Mouse (Mus musculus) lung, postnatal 0 days (tissue): ENCODE results near the gene Ulk1. TPM values are rescaled to one million over a fixed set of nuclear protein-coding genes. Genes with fewer than 3 reads are reported as not detected.

Experiments used
- ATAC-seq: fragments of 200-750 bp; cut with Nextera tagmentation; 2 replicates; pipeline ENCODE4 v1.8.0; 2017; ENCODE audit warnings: moderate library complexity
- DNase-seq: peaks from one replicate; pipeline ENCODE4 v3.0.0-alpha.2; 2016; ENCODE audit warnings: low spot score
- H3K27ac ChIP-seq: fragments of 300-500 bp; sonication (generic); 2 replicates; pipeline ENCODE4 v1.5.1; 2014; ENCODE audit warnings: antibody characterized with exemption, mild to moderate bottlenecking, low read length, mixed read lengths
- H3K27me3 ChIP-seq: fragments of 300-500 bp; sonication (generic); replicated peaks from 2 replicates; pipeline ENCODE4 v1.6.1; 2014; ENCODE audit warnings: low read length, mixed read lengths; ENCODE audit not compliant: insufficient read depth
- H3K36me3 ChIP-seq: fragments of 300-500 bp; sonication (generic); 2 replicates; pipeline ENCODE4 v1.6.1; 2014; ENCODE audit warnings: low read length, mixed read lengths; ENCODE audit not compliant: insufficient read depth
- H3K4me1 ChIP-seq: fragments of 300-500 bp; sonication (generic); 2 replicates; pipeline ENCODE4 v1.6.1; 2014; ENCODE audit warnings: antibody characterized with exemption, low read depth, low read length, mixed read lengths; ENCODE audit not compliant: insufficient read depth
- H3K4me2 ChIP-seq: fragments of 300-500 bp; sonication (generic); replicated peaks from 2 replicates; pipeline ENCODE4 v1.6.1; 2014; ENCODE audit warnings: low read depth, mild to moderate bottlenecking, low read length, moderate library complexity, mixed read lengths
- H3K4me3 ChIP-seq: fragments of 300-500 bp; sonication (generic); 2 replicates; pipeline ENCODE4 v1.5.1; 2014; ENCODE audit warnings: low read depth, low read length
- H3K9ac ChIP-seq: fragments of 300-500 bp; sonication (generic); replicated peaks from 2 replicates; pipeline ENCODE4 v1.6.1; 2014; ENCODE audit warnings: low read depth, mild to moderate bottlenecking
- H3K9me3 ChIP-seq: fragments of 300-500 bp; sonication (generic); 2 replicates; pipeline ENCODE4 v1.6.1; 2016; ENCODE audit warnings: low read length, mixed read lengths
- CTCF ChIP-seq: IDR thresholded peaks from 2 replicates; pipeline ENCODE4 v1.5.1; 2016; ENCODE audit warnings: antibody characterized with exemption, mild to moderate bottlenecking
- EP300 ChIP-seq: IDR thresholded peaks from 2 replicates; pipeline ENCODE4 v1.6.1; 2016; ENCODE audit warnings: antibody characterized with exemption, mild to moderate bottlenecking, control low read depth
- WGBS: fragments of 180-500 bp; shearing (Covaris S2); extraction: QIAGEN DNeasy Blood & Tissue Kit; methylation state at CpG from one replicate; pipeline ENCODE4 v1.1.7; 2014; 5-methylcytosine and 5-hydroxymethylcytosine counted together
- polyA plus RNA-seq: library from polyadenylated mRNA; unstranded; fragments of >200 nt; fragmentation: Nextera tagmentation; extraction: Ambion mirVana; gene quantifications from 2 replicates; pipeline ENCODE4 v1.2.1, GENCODE M21; 2015

Gene Ulk1
- polyA plus RNA-seq, 1 experiment from 2014 or later, result 11.8 TPM

DNA sequence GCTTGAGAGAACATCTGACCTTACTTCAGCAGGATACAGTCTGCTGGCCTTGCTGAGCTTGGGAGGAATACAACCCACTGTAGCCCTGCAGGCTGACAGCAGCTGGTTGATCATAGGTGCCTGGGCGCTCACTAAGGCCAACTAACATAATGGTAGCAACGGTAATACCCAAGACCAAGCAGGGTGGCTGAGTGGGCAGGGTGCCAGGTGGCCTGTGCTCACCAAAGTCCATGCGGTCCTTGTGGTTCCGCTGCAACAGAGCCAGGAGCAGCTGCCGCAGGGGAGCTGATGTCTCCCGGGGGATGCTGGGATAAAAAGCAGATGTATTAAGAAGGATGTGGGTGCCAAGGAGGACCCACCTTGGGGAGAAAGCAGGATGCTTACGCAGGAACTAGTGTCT, 15.5 kb downstream of the Ulk1 start:
- Histone ChIP-seq H3K4me1 (no peaks in the 10 kb centered on the region), H3K9ac (no peak overlapping the region), H3K27ac (no peak overlapping the region), H3K4me3 (no peak overlapping the region), H3K4me2 (no peak overlapping the region), H3K36me3 (peaks cover 54% of the 10 kb centered on the region), H3K27me3 (no peaks in the 10 kb centered on the region), H3K9me3 (no peaks in the 10 kb centered on the region)
- WGBS, result 91% methylated on average over 7 of the region's 7 CpGs
- TF ChIP-seq CTCF (no peak), EP300 (no peak)
- DNase-seq (no peak), ATAC-seq (no peak)

DNA sequence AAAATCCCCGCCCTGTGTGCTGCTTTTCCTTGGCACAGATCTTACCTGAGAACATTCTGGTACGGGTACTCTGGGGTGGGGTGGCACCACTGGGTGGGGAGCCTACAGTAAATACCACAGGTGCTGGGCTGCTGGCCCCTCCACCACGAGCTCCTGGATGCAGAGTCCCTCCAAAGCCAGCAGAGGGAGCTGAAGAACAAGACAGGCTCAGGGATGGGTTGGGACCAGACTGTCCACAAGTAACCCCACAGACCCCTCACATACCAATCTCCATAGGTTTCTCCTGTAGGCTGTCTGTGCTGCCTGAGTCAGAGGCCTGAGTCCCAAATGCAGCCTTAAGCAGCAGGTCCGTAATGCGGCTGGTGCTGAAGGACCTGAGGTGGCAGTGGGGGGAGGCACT, 21.2 kb downstream of the Ulk1 start:
- H3K4me1 ChIP-seq, result no peaks in the 10 kb centered on the region
- no peak overlapping the region for H3K9ac ChIP-seq
- H3K9me3 ChIP-seq, result no peaks in the 10 kb centered on the region
- peak; percentile 47 for DNase-seq
- peak; percentile 45 for ATAC-seq
- H3K27me3 ChIP-seq, result no peaks in the 10 kb centered on the region
- H3K27ac ChIP-seq, result no peak overlapping the region
- no peak overlapping the region for H3K4me3 ChIP-seq
- TF ChIP-seq CTCF (peak; percentile 79), EP300 (no peak)
- peaks cover 51% of the 10 kb centered on the region for H3K36me3 ChIP-seq
- H3K4me2 ChIP-seq, result no peak overlapping the region
- 51% methylated on average over 5 of the region's 5 CpGs for WGBS

DNA sequence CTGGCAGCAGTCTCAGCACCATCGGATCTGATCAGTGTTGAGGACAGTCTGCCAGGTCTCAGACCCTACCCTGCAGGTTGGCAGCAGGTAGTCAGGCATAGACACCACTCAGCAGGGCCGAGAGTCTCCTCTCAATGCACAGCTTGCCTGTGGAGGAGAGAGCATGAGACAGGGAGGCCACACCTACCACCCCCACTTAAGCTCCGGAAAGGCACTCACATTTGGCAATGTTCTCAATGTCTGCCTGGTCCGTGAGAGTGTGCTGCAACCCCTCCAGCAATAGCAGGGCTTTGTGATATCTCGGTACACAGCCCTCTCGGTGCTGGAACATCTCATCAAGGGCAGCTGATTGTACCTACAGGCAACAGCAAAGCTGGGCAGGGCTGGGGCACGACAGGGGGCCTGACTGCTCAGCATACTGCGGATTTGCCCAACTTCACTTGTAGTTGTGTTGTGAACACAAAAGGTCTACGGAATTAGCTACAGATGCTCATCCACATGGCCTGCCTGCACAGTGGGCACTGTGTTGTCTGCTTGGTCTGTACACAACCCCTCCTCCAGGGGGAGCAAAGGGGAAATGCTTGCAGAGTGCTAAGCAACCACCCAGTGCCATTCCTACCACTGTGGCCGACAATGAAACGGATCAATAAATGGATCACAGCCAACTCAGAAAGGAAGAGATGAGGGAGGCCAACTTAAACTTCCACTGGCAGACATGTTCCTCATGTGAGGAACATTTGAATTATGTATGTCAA, 23.6 kb downstream of the Ulk1 start:
- no peak for DNase-seq
- no peak overlapping the region for H3K27ac ChIP-seq

DNA sequence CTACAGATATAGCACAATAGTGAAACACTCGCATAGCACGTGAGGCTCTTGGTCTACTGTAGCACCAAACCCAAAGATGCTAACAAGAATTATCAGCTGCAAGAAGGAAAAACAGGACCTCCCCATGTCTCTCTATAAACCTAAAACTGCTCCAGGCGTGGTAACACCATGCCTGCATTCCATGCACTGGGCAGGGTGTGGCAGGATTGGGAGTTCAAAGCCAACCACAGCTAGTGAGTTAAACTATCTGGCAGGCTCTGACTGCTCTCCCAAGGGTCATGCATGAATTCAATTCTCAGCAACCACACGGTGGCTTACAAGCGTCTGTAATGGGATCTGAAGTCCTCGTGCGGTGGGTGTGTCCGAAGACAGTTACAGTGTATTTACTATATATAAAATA, 26.7 kb downstream of the Ulk1 start:
- peaks cover 12% of the 10 kb centered on the region for H3K36me3 ChIP-seq
- ATAC-seq, result no peak
- no peak overlapping the region for H3K4me2 ChIP-seq
- no peak for TF ChIP-seq EP300
- TF ChIP-seq CTCF, result no peak
- DNase-seq, result no peak
- no peak overlapping the region for H3K27ac ChIP-seq
- no peak overlapping the region for H3K9ac ChIP-seq
- 63% methylated on average over 8 of the region's 8 CpGs for WGBS
- no peaks in the 10 kb centered on the region for H3K9me3 ChIP-seq
- no peak overlapping the region for H3K4me3 ChIP-seq
- H3K4me1 ChIP-seq, result no peaks in the 10 kb centered on the region
- no peaks in the 10 kb centered on the region for H3K27me3 ChIP-seq

More for the DNA sequence above, 23.6 kb downstream of the Ulk1 start:
- TF ChIP-seq EP300, result no peak
- peak; percentile 43 for TF ChIP-seq CTCF
- 67% methylated on average over 11 of the region's 11 CpGs for WGBS
- Histone ChIP-seq H3K4me2 (no peak overlapping the region), H3K36me3 (peaks cover 27% of the 10 kb centered on the region), H3K4me3 (no peak overlapping the region), H3K4me1 (no peaks in the 10 kb centered on the region), H3K9ac (no peak overlapping the region), H3K9me3 (no peaks in the 10 kb centered on the region), H3K27me3 (no peaks in the 10 kb centered on the region)
- ATAC-seq, result peak; percentile 16; the same call in 1 of the 2 replicates

DNA sequence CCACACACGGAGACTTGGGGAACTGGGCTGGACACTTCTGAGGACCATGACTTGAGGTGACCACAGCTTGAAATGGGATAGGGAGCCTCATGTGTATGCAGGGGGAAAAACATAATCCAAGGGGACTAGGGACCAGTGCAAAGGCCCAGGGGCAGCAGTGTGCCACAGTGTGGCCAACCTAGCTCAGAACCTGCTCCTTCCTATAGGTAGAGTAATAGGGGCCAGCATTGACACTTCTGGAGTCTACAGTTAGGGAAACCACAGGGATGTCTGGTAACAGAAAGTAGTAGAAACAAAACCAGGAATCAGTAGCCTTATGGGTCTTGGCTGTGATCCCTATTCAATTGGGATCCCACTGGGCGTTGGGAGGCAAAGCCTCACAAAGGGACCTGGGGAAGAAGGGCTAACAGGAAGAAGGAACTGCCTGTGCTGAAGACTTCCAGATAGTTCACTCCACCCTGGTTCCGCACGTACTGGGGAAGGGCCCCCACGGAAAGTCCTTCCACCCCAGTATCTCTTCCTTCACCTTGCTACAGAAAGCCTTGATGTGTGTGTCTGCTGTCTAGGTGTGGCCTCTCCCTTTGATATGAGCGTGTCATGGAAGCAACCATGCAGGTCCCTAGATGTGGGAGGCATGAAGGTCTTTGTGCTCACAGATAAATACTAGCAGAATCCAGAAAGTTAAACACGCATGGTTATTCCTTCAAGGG, 28.2 kb downstream of the Ulk1 start:
- Histone ChIP-seq H3K4me2 (no peak overlapping the region), H3K4me1 (no peaks in the 10 kb centered on the region), H3K4me3 (no peak overlapping the region), H3K27me3 (no peaks in the 10 kb centered on the region), H3K9me3 (no peaks in the 10 kb centered on the region), H3K36me3 (peaks cover under 1% of the 10 kb centered on the region; the same call in 1 of the 2 replicates), H3K27ac (no peak overlapping the region), H3K9ac (no peak overlapping the region)
- no peak for TF ChIP-seq CTCF
- no peak for TF ChIP-seq EP300
- no peak for DNase-seq
- ATAC-seq, result no peak
- WGBS, result 70% methylated on average over 7 of the region's 7 CpGs

DNA sequence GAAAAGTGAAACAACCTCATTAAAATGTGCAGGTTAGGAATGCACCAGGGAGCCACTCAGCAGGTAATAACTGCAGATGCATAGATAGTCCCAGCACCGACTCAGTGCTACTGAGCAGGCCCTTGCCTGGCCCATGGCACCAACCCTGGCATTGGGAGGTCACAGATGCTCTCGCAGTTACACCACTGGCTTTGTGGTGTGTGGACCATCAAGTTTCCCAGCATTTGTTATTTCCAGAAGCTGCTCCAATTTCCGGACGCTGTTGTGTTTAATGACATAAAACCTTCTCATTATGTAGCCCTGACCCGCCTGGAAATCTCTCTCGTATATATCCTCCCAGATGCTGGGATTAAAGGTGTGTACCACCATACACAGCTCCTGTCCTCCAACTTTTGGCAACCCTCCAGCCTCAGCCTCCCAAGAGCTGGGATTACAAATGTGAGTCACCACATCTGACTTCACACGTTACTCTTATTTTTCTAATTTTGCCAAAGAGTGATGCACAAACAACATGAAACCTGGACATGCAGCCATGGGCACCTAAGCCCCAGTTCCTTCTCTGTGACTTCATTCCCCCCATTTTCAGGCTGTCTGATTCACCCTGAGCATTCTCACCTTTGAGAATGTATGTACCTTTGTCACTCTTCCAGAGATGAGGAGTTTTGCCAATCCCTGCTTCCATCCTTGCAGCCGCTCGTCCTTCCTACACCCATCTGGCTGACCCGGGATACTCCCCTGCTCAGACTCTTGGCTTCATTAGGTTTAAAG, 29.0 kb downstream of the Ulk1 start:
- Histone ChIP-seq H3K9ac (no peak overlapping the region; the same call in 1 of the 2 replicates), H3K27ac (no peak overlapping the region), H3K4me3 (peak overlapping the region; percentile 71), H3K4me2 (peak overlapping the region; percentile 97), H3K36me3 (no peaks in the 10 kb centered on the region; the same call in 1 of the 2 replicates), H3K27me3 (no peaks in the 10 kb centered on the region), H3K4me1 (no peaks in the 10 kb centered on the region), H3K9me3 (no peaks in the 10 kb centered on the region)
- ATAC-seq (peak; percentile 8; the same call in 1 of the 2 replicates), DNase-seq (no peak)
- 51% methylated on average over 10 of the region's 10 CpGs for WGBS
- TF ChIP-seq EP300 (no peak), CTCF (no peak)
